Mouse (Mus musculus) C2C12 (cell line): ENCODE measurements around the gene Pop5. TPM values are rescaled to one million over a fixed set of nuclear protein-coding genes. Genes with fewer than 3 reads are reported as not detected.

Source experiments
- H3K27me3 ChIP-seq: one replicate; pipeline ENCODE4 v1.6.1; 2011; ENCODE audit not compliant: control insufficient read depth, insufficient read depth, insufficient read length
- H3K36me3 ChIP-seq: one replicate; pipeline ENCODE4 v1.6.1; 2011; ENCODE audit not compliant: control insufficient read depth, insufficient read depth
- H3K4me3 ChIP-seq: one replicate; pipeline ENCODE4 v1.5.1; 2011; ENCODE audit warnings: mild to moderate bottlenecking, control low read depth; ENCODE audit not compliant: poor library complexity, insufficient read depth, severe bottlenecking
- H3K79me2 ChIP-seq: one replicate; pipeline ENCODE4 v1.6.1; 2011; ENCODE audit not compliant: control insufficient read depth, insufficient read depth
- H3K79me3 ChIP-seq: one replicate; pipeline ENCODE4 v1.6.1; 2011; ENCODE audit warnings: low read depth, control low read depth
- H3ac ChIP-seq: one replicate; pipeline ENCODE3; 2011; ENCODE audit warnings: low read depth; ENCODE audit not compliant: control insufficient read depth, insufficient read length
- CEBPB ChIP-seq: IDR thresholded peaks from one replicate; pipeline ENCODE4 v1.6.1; 2011; ENCODE audit warnings: low read depth, mild to moderate bottlenecking, control low read depth, moderate library complexity
- CTCF ChIP-seq: IDR thresholded peaks from one replicate; pipeline ENCODE4 v1.5.1; 2011; ENCODE audit not compliant: control insufficient read depth, insufficient read depth, insufficient read length
- FOSL1 ChIP-seq: IDR thresholded peaks from one replicate; pipeline ENCODE4 v1.8.0; 2011; ENCODE audit warnings: mild to moderate bottlenecking, low read length; ENCODE audit not compliant: poor library complexity, insufficient read depth, severe bottlenecking
- MAX ChIP-seq: IDR thresholded peaks from one replicate; pipeline ENCODE4 v1.6.1; 2011; ENCODE audit warnings: mild to moderate bottlenecking, control low read depth
- MYOD1 ChIP-seq: IDR thresholded peaks from one replicate; pipeline ENCODE4 v1.6.1; 2011; ENCODE audit warnings: low read depth; ENCODE audit not compliant: control insufficient read depth, insufficient read length
- MYOG ChIP-seq: IDR thresholded peaks from one replicate; pipeline ENCODE4 v1.6.1; 2011; ENCODE audit not compliant: control insufficient read depth, insufficient read length; ENCODE audit errors: extremely low read depth
- USF1 ChIP-seq: IDR thresholded peaks from one replicate; pipeline ENCODE4 v1.6.1; 2011; ENCODE audit warnings: low read depth, mild to moderate bottlenecking, control low read depth, moderate library complexity
- polyA plus RNA-seq: library from polyadenylated mRNA; unstranded; fragments of >200 nt; fragmentation: generic; extraction: Trizol; gene quantifications from one replicate; pipeline ENCODE4 v1.2.1, GENCODE M21; 2012; ENCODE audit warnings: missing spikeins

Pop5 gene
- polyA plus RNA-seq, 1 experiment: 141 TPM

GRCm38 (mm10) chr5:115191880-115192827 is 43.5 kb upstream of the Pop5 start:
- Histone ChIP-seq H3K4me3 (no peak overlapping the region), H3K79me2 (no peaks in the 10 kb centered on the region), H3K79me3 (no peaks in the 10 kb centered on the region), H3ac (no peak overlapping the region), H3K27me3 (peaks cover 45% of the 10 kb centered on the region), H3K36me3 (no peaks in the 10 kb centered on the region)
- TF ChIP-seq MYOD1 (no peak), CEBPB (no peak), USF1 (no peak)

- Histone ChIP-seq H3ac (no peak overlapping the region), H3K4me3 (no peak overlapping the region), H3K27me3 (peaks cover 45% of the 10 kb centered on the region), H3K36me3 (no peaks in the 10 kb centered on the region), H3K79me3 (no peaks in the 10 kb centered on the region), H3K79me2 (no peaks in the 10 kb centered on the region)
- TF ChIP-seq CTCF: no peak
- TF ChIP-seq USF1: no peak
- TF ChIP-seq CEBPB: no peak
- no peak for TF ChIP-seq MAX
- TF ChIP-seq MYOG: no peak
- no peak for TF ChIP-seq MYOD1
- TF ChIP-seq FOSL1: no peak
These were observed 42.8 kb upstream of the Pop5 start for GRCm38 (mm10) chr5:115192828-115193195.

DNA sequence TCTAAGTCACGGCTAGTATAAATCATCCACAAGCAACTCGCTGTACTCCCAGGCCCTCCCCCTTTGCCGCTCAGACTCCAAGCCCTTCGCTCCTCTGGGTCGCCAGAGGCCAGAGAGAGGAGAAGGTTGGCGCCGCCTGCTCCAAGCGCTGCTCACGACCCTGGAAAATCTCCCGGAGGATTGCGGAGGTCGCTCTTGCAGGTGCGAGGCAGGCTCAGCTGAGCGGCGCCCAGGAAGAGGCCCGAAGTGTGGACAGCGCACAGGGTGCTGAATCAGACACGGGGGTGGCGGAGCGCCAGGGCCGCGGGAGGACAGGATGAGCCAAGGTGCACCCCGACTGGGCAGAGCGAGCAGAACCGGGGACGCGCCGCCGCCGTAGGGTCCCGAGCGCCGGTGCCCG is 42.4 kb upstream of the Pop5 start:
- H3K4me3 ChIP-seq: no peak overlapping the region

GRCm38 (mm10) chr5:115193669-115194625 is 41.7 kb upstream of the Pop5 start, which contains the start of gene Cabp1:
TSS of gene Cabp1 (minus strand) at chr5:115194381.
- H3K4me3 ChIP-seq: no peak within 1 kb of the TSS
- no peak within 1 kb of the TSS for H3ac ChIP-seq
- H3K79me2 ChIP-seq: no peaks in the 10 kb centered on the region
- TF ChIP-seq USF1: no peak
- TF ChIP-seq CEBPB: no peak
- TF ChIP-seq MYOD1: no peak
- TF ChIP-seq FOSL1: no peak
- TF ChIP-seq MYOG: no peak
- no peak for TF ChIP-seq CTCF
- TF ChIP-seq MAX: no peak
- no peaks in the 10 kb centered on the region for H3K79me3 ChIP-seq
- H3K27me3 ChIP-seq: peaks cover 45% of the 10 kb centered on the region
- no peaks in the 10 kb centered on the region for H3K36me3 ChIP-seq

More for the DNA sequence above, 42.4 kb upstream of the Pop5 start:
- Histone ChIP-seq H3ac (no peak overlapping the region), H3K36me3 (no peaks in the 10 kb centered on the region), H3K27me3 (peaks cover 45% of the 10 kb centered on the region), H3K79me3 (no peaks in the 10 kb centered on the region), H3K79me2 (no peaks in the 10 kb centered on the region)
- no peak for TF ChIP-seq MYOD1
- no peak for TF ChIP-seq USF1
- no peak for TF ChIP-seq CTCF
- no peak for TF ChIP-seq MYOG
- no peak for TF ChIP-seq MAX
- TF ChIP-seq CEBPB: no peak
- TF ChIP-seq FOSL1: no peak

DNA sequence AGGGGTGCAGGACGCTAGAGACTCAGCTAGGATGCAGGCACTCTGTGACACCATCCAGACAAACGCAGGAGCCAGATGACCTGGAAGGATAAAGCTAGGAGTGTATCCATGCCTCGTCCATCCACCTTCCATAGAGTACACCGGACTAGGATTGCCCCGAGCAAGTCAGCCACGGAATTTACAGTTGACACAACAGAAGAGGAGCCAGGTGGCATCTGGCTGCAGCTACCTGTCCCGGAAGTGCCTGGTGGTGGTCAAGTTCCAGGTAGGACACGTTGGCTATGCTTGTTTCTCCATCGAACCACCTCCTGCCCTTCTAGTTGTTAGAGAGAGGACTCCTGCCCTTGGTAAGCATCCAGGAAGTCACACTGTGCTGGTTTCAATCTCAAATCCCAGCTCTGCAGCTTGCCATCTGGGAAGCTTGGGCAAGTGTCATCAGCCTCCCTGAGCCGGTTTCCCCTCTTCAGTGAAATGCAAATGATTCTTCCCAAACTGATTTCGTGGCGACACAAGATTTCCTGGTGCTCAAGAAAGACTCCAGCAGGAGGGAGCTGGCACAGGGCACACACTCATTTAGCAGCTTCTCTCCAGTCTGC is 40.9 kb upstream of the Pop5 start:
- Histone ChIP-seq H3K27me3 (peaks cover 45% of the 10 kb centered on the region), H3K79me3 (no peaks in the 10 kb centered on the region), H3K36me3 (no peaks in the 10 kb centered on the region), H3K4me3 (no peak overlapping the region), H3ac (no peak overlapping the region), H3K79me2 (no peaks in the 10 kb centered on the region)
- no peak for TF ChIP-seq CTCF
- no peak for TF ChIP-seq MAX
- no peak for TF ChIP-seq FOSL1
- TF ChIP-seq USF1: no peak
- TF ChIP-seq MYOD1: no peak
- no peak for TF ChIP-seq CEBPB
- TF ChIP-seq MYOG: no peak
